Comparison of ENCODE assay signal across 12 mouse cellular contexts in the genomic region with DNA sequence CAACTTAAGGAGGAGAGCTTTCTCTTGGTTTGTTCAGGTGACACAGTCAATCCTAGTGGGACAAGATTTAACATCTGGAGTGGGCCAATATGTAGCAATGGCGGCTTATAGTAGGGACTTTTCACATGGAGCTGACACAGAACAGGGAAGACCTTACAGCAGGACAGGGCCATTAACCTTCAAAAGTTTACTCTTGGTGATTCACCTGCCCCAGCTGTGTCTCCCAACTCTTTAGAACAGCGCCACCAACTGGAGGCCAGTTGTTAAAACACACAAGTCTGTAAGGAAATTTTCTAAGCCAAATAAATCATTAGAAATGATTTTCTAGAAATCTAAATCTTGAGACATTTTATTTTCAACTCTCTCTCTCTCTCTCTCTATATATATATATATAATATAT. TPM values are rescaled to one million over a fixed set of nuclear protein-coding genes. Genes with fewer than 3 reads are reported as not detected.
DNase-seq lines count a peak whose midpoint lies in the region; ATAC-seq and TF ChIP-seq lines count a peak whose summit lies in the region.
"Had no signal": no experiment of that assay in that cellular context is flagged by ENCODE, and none has a peak within 500 bp of the region (broad histone marks: within the 10 kb centered on the region; RNA-seq: fewer than 3 reads in every experiment).

No protein-coding gene starts in this region.

- 53% methylated on average over 2 of the region's 2 CpGs for WGBS in kidney, postnatal 0 days

- H3K4me2 ChIP-seq in kidney, postnatal 0 days (ENCODE audit: low read length) = no peak overlapping the region
- H3K4me2 ChIP-seq: heart, embryonic 11.5 days had no signal

- DNase-seq in kidney, postnatal 0 days (ENCODE audit: low spot score) = peak; percentile 12
- DNase-seq in kidney, postnatal 25 days = no peak
- DNase-seq in thymus, postnatal 4 days = peak; percentile 63
- no peak for DNase-seq in thymus, postnatal 14 days
- DNase-seq in adrenal gland, postnatal 10 days = peak; percentile 70
- no peak for DNase-seq in left cerebral cortex, adult 8-10 months (ENCODE audit: low spot score in 2 of 2)
- DNase-seq in urinary bladder, postnatal 36 days (ENCODE audit: low spot score in 2 of 2) = no peak
- no peak for DNase-seq in urinary bladder, adult 18-20 months (ENCODE audit: low spot score in 2 of 2)
- DNase-seq: kidney, adult 18-20 months had no signal

- no peaks in the 10 kb centered on the region for H3K36me3 ChIP-seq in kidney, postnatal 0 days (ENCODE audit: insufficient read depth, low read length)
- H3K36me3 ChIP-seq: limb, embryonic 10.5 days; midbrain, embryonic 10.5 days had no signal

- no peaks in the 10 kb centered on the region for H3K9me3 ChIP-seq in kidney, postnatal 0 days (replicated peaks; ENCODE audit: low read length)
- H3K9me3 ChIP-seq: limb, embryonic 10.5 days; midbrain, embryonic 10.5 days had no signal

- peak; percentile 32; the same call in 1 of the 2 replicates for TF ChIP-seq CTCF in kidney, postnatal 0 days (IDR thresholded peaks at IDR 0.05; ENCODE audit: low read depth)

- no peak overlapping the region for H3K9ac ChIP-seq in kidney, postnatal 0 days (ENCODE audit: low read depth, low read length)

- no peak for ATAC-seq in kidney, postnatal 0 days (replicated peaks; ENCODE audit: low FRiP score, low read depth)

- H3K27ac ChIP-seq in kidney, postnatal 0 days = no peak overlapping the region
- H3K27ac ChIP-seq: limb, embryonic 10.5 days; midbrain, embryonic 10.5 days had no signal

- no peaks in the 10 kb centered on the region for H3K4me1 ChIP-seq in kidney, postnatal 0 days (replicated peaks; ENCODE audit: insufficient read depth, low read length)
- H3K4me1 ChIP-seq: limb, embryonic 10.5 days had no signal

- H3K27me3 ChIP-seq in kidney, postnatal 0 days (ENCODE audit: insufficient read depth, low read length) = no peaks in the 10 kb centered on the region

- no peak overlapping the region for H3K4me3 ChIP-seq in kidney, postnatal 0 days (replicated peaks; ENCODE audit: low read depth, low read length)
- H3K4me3 ChIP-seq: limb, embryonic 10.5 days; midbrain, embryonic 10.5 days had no signal

RNA-seq across cellular contexts. Expression of a gene that starts 28.8 kb away (rescaled TPM):
- 286 and 317 TPM in 2 replicates for polyA plus RNA-seq in kidney, postnatal 0 days (2015; fragmentation: Nextera tagmentation; extraction: Ambion mirVana)
- 100 to 1,000 TPM; 170 to 173 TPM for total RNA-seq in adrenal gland, postnatal 10 days (2021)
- 100 to 1,000 TPM; 107 to 120 (median 113) TPM for total RNA-seq in left cerebral cortex, adult 8-10 months (2022)

RNA-seq across cellular contexts. Expression of a gene that starts 42.6 kb away (rescaled TPM):
- 19.1 and 22.5 TPM in 2 replicates for polyA plus RNA-seq in kidney, postnatal 0 days (2015; fragmentation: Nextera tagmentation; extraction: Ambion mirVana)
- 10 to 100 TPM; 19.2 to 19.9 TPM for total RNA-seq in adrenal gland, postnatal 10 days (2021)
- total RNA-seq in left cerebral cortex, adult 8-10 months (2022) = 10 to 100 TPM; 25.7 to 34.9 (median 29.0) TPM

RNA-seq across cellular contexts. Expression of a gene that starts 59.2 kb away (rescaled TPM):
- 0.25 and 0.79 TPM in 2 replicates for polyA plus RNA-seq in kidney, postnatal 0 days (2015; fragmentation: Nextera tagmentation; extraction: Ambion mirVana)
- total RNA-seq in adrenal gland, postnatal 10 days (2021) = 100 to 1,000 TPM; 288 to 650 TPM
- not detected for total RNA-seq in left cerebral cortex, adult 8-10 months (2022)
- polyA plus RNA-seq: midbrain, embryonic 10.5 days had no signal

Comparison
In these comparisons a context has a peak if more than half of its experiments do, and no peak if none do; other contexts are left out.
1. DNase-seq: peak in kidney, postnatal 0 days (single experiment), thymus, postnatal 4 days (single experiment) and adrenal gland, postnatal 10 days (single experiment); none in kidney, postnatal 25 days (0 of 2), thymus, postnatal 14 days (single experiment), left cerebral cortex, adult 8-10 months (0 of 2), urinary bladder, postnatal 36 days (0 of 2) and urinary bladder, adult 18-20 months (0 of 2).
2. RNA of a gene that starts 59.2 kb away (total RNA-seq): 288 to 650 TPM in adrenal gland, postnatal 10 days; not detected in left cerebral cortex, adult 8-10 months; every median in the first group is over 100 times any median in the second.